Mouse (Mus musculus) bone marrow, adult 2 months (tissue): Measurements from ENCODE around the gene Hist3h2a.

Experiments
- CTCF ChIP-seq: fragments of 200-500 bp; IDR thresholded peaks from 2 replicates; pipeline ENCODE4 v1.5.1; 2011; ENCODE audit warnings: low read length, control low read depth; ENCODE audit not compliant: control insufficient read depth, insufficient read depth
- POLR2A ChIP-seq: fragments of 200-500 bp; IDR thresholded peaks from 2 replicates; pipeline ENCODE4 v1.6.1; 2011; ENCODE audit warnings: low read depth, mild to moderate bottlenecking, control low read depth, low read length, borderline replicate concordance; ENCODE audit not compliant: control insufficient read depth

DNA sequence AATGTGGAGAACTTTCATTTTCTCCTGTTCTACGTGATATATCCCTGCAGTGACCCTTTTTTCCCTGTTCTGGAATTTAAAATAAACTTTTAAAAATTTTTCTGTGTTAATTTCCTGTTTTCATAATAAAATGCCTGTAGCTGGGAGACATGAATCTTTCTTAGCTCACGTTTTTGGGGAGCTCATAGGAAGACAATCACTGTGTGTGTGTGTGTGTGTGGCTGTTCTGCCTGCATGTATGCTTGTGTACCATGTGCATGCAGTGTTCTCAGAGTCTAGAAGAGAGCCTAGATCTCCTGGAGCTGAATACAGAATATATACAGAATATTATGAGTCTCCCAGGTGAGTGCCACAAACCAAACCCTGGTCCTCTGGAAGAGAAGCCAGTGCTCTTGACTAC, 27.4 kb upstream of the Hist3h2a start:
- no peak for TF ChIP-seq CTCF
- TF ChIP-seq POLR2A = no peak
